Mouse (Mus musculus) E14TG2a.4 (cell line): ENCODE data around the gene Tecta.

ENCODE experiments used
- CTCF ChIP-seq: conservative IDR thresholded peaks from 2 replicates; pipeline ENCODE4 v1.5.1; 2014; ENCODE audit warnings: low read length
- NANOG ChIP-seq: IDR thresholded peaks from 2 replicates; pipeline ENCODE4 v1.6.1; 2014; ENCODE audit warnings: borderline replicate concordance, low read length, mixed read lengths
- POU5F1 ChIP-seq: IDR thresholded peaks from 2 replicates; pipeline ENCODE4 v1.6.1; 2014; ENCODE audit warnings: low read length, borderline replicate concordance

- TF ChIP-seq CTCF (no peak), NANOG (no peak), POU5F1 (no peak)
Measured at GRCm38 (mm10) chr9:42387038-42387437, 12.7 kb downstream of the Tecta start.
